Mouse (Mus musculus): ENCODE measurements around the gene Rad17. TPM values are rescaled to one million over a fixed set of nuclear protein-coding genes. Genes with fewer than 3 reads are reported as not detected.

Rad17 gene
- polyA plus RNA-seq, 2 experiments from 2014 or later: 23.8 to 25.8 TPM

GRCm38 (mm10) chr13:100612903-100613302, 37.9 kb downstream of the Rad17 start:
- ATAC-seq: no peak

DNA sequence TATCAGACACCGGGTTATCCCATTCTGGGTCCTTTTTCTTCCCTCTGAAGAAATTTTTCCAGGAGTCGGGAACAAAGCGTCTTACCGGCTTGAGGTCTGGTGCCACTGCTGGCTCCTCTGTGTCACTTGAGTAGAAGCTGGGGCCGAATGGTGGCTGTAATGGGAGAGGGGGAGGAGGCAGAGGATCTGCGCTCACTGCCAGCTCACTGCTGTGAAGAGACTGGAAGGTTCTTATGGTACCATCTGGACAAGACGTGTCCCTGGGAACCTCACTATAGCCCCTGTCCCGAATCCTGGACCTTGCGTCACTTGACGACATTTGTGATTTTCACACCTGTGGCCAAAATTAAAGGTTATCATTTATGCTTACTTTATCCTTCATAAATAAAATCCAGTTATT, 38.6 kb downstream of the Rad17 start:
- ATAC-seq: no peak

- no peak for ATAC-seq
Observed at GRCm38 (mm10) chr13:100611266-100611665, 39.6 kb downstream of the Rad17 start.

DNA sequence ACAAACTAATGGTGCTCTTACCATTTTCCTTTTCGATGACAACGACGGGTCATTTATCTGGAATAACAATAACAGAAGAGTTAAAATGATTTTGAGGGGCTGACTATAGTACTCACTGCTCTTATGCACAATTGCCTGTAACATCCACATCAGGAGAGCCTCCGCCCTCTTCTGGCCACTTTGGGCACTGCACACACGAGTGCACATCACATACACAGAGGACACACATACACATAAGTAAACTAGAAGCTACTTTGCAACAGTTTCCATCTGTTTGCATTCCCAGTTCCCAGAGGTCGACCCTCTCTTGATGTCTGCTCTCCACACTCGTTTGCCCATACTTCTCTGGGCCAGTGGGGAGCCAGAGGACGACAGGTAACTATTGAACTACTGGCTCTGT, 43.1 kb downstream of the Rad17 start:
- no peak for ATAC-seq

GRCm38 (mm10) chr13:100605845-100606244, 45.0 kb downstream of the Rad17 start:
- no peak for ATAC-seq

GRCm38 (mm10) chr13:100603738-100604095, 47.1 kb downstream of the Rad17 start:
- no peak for ATAC-seq

DNA sequence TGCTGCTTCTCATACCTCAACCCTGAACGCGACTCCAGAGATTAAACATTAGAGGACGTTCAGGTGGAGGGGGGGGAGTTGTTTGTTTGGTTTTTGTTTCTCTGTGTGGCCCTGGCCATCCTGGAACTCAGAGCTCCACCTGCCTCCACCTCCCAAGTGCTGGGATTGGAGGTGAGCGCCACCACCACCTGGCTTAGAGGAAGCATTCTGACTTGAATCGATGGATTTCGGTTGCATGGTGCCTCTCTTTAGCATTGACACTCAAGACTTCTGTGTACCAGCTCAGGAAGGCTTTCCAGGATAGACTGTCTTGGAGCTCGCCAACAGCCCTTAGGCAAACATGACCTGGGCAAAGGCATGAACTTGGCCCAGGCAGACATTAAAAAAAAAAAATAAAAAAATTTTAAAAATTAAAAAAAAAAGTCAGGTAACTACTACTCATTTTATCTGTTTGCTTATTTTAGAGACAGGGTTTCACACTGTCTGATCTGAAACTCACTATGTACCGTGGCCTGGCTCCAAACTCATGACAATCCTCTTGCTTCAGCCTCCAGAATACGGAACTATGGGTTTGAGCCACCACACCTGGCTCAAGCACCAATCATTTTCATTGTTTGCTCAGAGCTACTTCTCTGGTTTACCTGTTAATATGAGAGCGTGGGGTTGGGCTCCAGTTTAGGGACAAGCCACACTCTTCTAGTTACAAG, 47.7 kb downstream of the Rad17 start:
- ATAC-seq: no peak

DNA sequence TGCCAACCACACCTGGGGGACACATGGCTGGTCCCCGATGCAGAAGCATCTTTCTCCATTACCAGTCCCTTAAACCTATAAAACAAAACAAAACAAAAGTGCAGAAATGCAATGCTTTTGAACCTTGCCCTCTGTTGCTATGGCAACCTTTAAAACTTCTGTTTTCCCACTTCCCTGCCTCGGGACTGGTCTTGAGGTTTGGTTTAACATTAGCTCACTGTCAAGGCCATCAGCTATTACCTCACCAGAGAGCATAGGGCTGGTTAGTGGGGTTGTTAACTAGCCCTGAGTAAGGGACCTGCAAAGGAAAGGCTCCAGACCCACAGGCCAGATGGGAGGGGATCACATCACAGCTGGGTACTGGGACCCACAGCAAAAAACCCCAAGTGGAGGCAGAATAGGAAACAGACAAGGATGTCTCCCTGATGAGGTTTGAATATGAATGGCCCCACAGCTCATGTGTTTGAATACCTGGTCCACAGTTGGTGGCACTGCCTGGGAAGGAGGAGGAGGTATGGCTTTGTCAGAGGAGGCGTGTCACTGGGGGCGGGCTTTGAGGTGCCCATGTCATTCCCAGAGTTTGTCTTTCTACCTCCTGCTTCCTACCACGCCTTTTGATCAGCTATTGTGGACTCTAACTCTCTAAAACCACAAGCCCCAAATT, 48.5 kb downstream of the Rad17 start:
- no peak for ATAC-seq

- no peak for ATAC-seq
Observed at GRCm38 (mm10) chr13:100601034-100601433, 49.8 kb downstream of the Rad17 start.

DNA sequence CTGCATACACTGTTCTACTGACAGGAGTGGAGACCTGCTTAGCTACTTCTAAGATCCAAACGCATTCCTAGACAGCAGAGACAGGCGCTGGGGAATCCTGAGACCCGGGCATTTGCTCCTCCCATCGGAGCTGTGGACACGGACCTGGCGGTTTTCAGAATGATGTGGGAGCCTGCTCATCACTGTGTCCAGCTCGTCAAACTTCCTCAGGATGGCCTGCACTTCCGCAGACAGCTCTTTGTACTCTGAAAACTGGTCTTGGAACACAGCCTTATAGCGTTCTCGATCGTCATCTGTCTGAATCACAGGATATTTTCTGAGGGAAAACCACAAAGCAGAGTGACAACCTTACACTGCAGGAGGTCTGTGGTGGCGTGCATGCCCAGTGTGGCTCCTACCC, 50.5 kb downstream of the Rad17 start:
- no peak for ATAC-seq

GRCm38 (mm10) chr13:100597284-100597683, 53.6 kb downstream of the Rad17 start:
- ATAC-seq: no peak

- no peak for ATAC-seq
Observed at GRCm38 (mm10) chr13:100595552-100595885, 55.3 kb downstream of the Rad17 start.

- no peak for ATAC-seq
Observed at GRCm38 (mm10) chr13:100594838-100595551, 55.9 kb downstream of the Rad17 start.

- ATAC-seq: peak; percentile 94
Observed at GRCm38 (mm10) chr13:100594041-100594792, 56.6 kb downstream of the Rad17 start.

DNA sequence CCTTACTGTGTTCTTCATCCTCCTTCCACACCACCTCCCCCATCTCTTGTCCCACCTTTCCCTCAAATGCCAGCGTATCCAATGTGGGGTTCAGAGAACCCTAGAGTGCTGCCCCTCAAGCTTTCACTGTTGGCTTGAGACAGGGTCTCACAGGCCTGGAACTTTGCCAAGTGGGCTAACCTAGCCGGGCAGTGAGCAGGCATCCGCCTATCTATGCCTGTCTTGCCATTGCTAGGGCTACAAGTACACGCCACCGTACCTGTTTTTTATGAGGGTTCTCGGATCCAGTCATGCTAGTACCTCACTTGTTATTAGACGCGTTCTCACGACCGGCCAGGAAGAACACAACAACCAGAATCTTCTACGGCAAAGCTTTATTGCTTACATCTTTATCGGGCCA, 62.2 kb downstream of the Rad17 start:
- ATAC-seq: peak; percentile 49

- ATAC-seq: no peak
Observed at GRCm38 (mm10) chr13:100582144-100582543, 68.7 kb downstream of the Rad17 start.

DNA sequence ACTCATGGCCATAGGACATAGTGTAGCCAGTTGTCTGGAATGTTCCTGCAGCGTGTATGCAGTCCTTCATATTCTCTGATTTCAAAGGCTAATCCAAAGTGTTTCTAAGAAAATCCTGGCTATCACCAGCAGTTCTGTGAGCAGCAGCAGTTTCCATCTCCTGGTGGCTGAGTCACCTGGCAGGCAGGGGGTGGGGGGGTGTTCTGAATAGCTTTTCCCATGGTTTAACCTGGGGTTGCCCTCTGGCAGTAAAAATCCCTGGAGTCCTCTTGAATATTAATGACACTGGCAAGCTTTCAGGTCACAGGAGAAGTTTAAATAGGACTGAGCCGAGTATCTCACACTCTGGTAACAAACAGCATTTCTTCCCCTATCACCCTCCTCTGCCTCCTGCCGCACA, 69.2 kb downstream of the Rad17 start:
- ATAC-seq: no peak

GRCm38 (mm10) chr13:100579951-100580350, 70.9 kb downstream of the Rad17 start:
- ATAC-seq: no peak

- no peak for ATAC-seq
Observed at GRCm38 (mm10) chr13:100579220-100579619, 71.6 kb downstream of the Rad17 start.

GRCm38 (mm10) chr13:100575950-100576349, 74.9 kb downstream of the Rad17 start:
- ATAC-seq: peak; percentile 90

GRCm38 (mm10) chr13:100570713-100571112, 80.1 kb downstream of the Rad17 start:
- peak; percentile 47 for ATAC-seq

GRCm38 (mm10) chr13:100568359-100568758, 82.5 kb downstream of the Rad17 start:
- ATAC-seq: no peak

Measured in CD4-positive, CD25-positive, alpha-beta regulatory T cell, adult 4 months (primary cell).